ENCODE assay signal across 11 mouse cellular contexts in genomic region chr2:160942443-160942842, GRCm38 (mm10). TPM values are rescaled to one million over a fixed set of nuclear protein-coding genes. Genes with fewer than 3 reads are reported as not detected.
A peak's percentile ranks its signal among the peaks of the same experiment; 100 is the strongest.
DNase-seq lines count a peak whose midpoint lies in the region; ATAC-seq lines count a peak whose summit lies in the region.
"Had no signal": no experiment of that assay in that cellular context is flagged by ENCODE, and none has a peak within 500 bp of the region (broad histone marks: within the 10 kb centered on the region; RNA-seq: fewer than 3 reads in every experiment).

No protein-coding gene starts in this region.

- H3K27ac ChIP-seq in hindbrain, embryonic 15.5 days (replicated peaks), result no peak overlapping the region
- no peak overlapping the region for H3K27ac ChIP-seq in hindbrain, embryonic 14.5 days
- no peak overlapping the region for H3K27ac ChIP-seq in lung, embryonic 15.5 days

- WGBS in hindbrain, embryonic 15.5 days, result 66% methylated on average over 3 of the region's 3 CpGs
- 70% methylated on average over 3 of the region's 3 CpGs for WGBS in hindbrain, embryonic 14.5 days
- 57% methylated on average over 3 of the region's 3 CpGs for WGBS in lung, embryonic 15.5 days

- DNase-seq in hindbrain, embryonic 14.5 days (ENCODE audit: low spot score), result no peak
- DNase-seq in lung, postnatal 14 days, result no peak
- DNase-seq in R1 (ENCODE audit: low read depth, low spot score), result peak; percentile 25
- no peak for DNase-seq in urinary bladder, postnatal 10 days (ENCODE audit: low spot score)
- no peak for DNase-seq in right cerebral cortex, postnatal 4 days
- DNase-seq: heart, postnatal 14 days; thymus, postnatal 25 days had no signal

- H3K9me3 ChIP-seq in hindbrain, embryonic 15.5 days, result no peaks in the 10 kb centered on the region
- H3K9me3 ChIP-seq in hindbrain, embryonic 14.5 days (ENCODE audit: control insufficient read depth, low read length), result no peaks in the 10 kb centered on the region
- no peaks in the 10 kb centered on the region for H3K9me3 ChIP-seq in lung, embryonic 15.5 days

- ATAC-seq in hindbrain, embryonic 15.5 days (ENCODE audit: low FRiP score, low read depth), result peak; percentile 8; the same call in 1 of the 2 replicates
- no peak for ATAC-seq in hindbrain, embryonic 14.5 days (ENCODE audit: low FRiP score)
- ATAC-seq in lung, embryonic 15.5 days (ENCODE audit: borderline replicate concordance, extremely low read depth, low FRiP score, low TSS enrichment), result peak; percentile 20; the same call in 1 of the 2 replicates
- ATAC-seq in megakaryocyte progenitor cell, adult 5-6 weeks (replicated peaks; ENCODE audit: poor library complexity), result 0 out of 2 replicates have a peak, but pooled peaks have one; percentile 15
- ATAC-seq: activated CD4-positive, CD25-positive, alpha-beta regulatory T cell, adult 4 months had no signal

- H3K4me1 ChIP-seq in hindbrain, embryonic 15.5 days (replicated peaks), result no peaks in the 10 kb centered on the region
- H3K4me1 ChIP-seq in hindbrain, embryonic 14.5 days (replicated peaks; ENCODE audit: control insufficient read depth, insufficient read depth, low read length), result no peaks in the 10 kb centered on the region
- no peaks in the 10 kb centered on the region; the same call in 1 of the 2 replicates for H3K4me1 ChIP-seq in lung, embryonic 15.5 days

- no peaks in the 10 kb centered on the region for H3K27me3 ChIP-seq in hindbrain, embryonic 15.5 days
- no peaks in the 10 kb centered on the region for H3K27me3 ChIP-seq in hindbrain, embryonic 14.5 days (ENCODE audit: control insufficient read depth, insufficient read depth, low read length)
- no peaks in the 10 kb centered on the region for H3K27me3 ChIP-seq in lung, embryonic 15.5 days

- H3K4me3 ChIP-seq in hindbrain, embryonic 15.5 days, result no peak overlapping the region
- no peak overlapping the region for H3K4me3 ChIP-seq in hindbrain, embryonic 14.5 days (replicated peaks; ENCODE audit: low read length)
- H3K4me3 ChIP-seq in lung, embryonic 15.5 days, result no peak overlapping the region

- H3K4me2 ChIP-seq in hindbrain, embryonic 15.5 days, result no peak overlapping the region
- H3K4me2 ChIP-seq in hindbrain, embryonic 14.5 days (replicated peaks), result no peak overlapping the region
- H3K4me2 ChIP-seq in lung, embryonic 15.5 days, result no peak overlapping the region

- H3K36me3 ChIP-seq in hindbrain, embryonic 15.5 days, result peaks cover 4% of the 10 kb centered on the region; the same call in 1 of the 2 replicates
- peaks cover 11% of the 10 kb centered on the region for H3K36me3 ChIP-seq in hindbrain, embryonic 14.5 days (replicated peaks; ENCODE audit: control insufficient read depth, insufficient read depth)
- H3K36me3 ChIP-seq in lung, embryonic 15.5 days, result no peaks in the 10 kb centered on the region

- no peak overlapping the region for H3K9ac ChIP-seq in hindbrain, embryonic 15.5 days
- H3K9ac ChIP-seq in hindbrain, embryonic 14.5 days, result no peak overlapping the region
- no peak overlapping the region for H3K9ac ChIP-seq in lung, embryonic 15.5 days

RNA-seq across cellular contexts. Expression of gene Emilin3, which starts 30.3 kb away (rescaled TPM):
- 0.66 TPM in 2 replicates for polyA plus RNA-seq in hindbrain, embryonic 15.5 days (2015; fragmentation: Nextera tagmentation; extraction: Ambion mirVana)
- polyA plus RNA-seq in hindbrain, embryonic 14.5 days (2014; fragmentation: Nextera tagmentation; extraction: Ambion mirVana), result 0.52 and 0.55 TPM in 2 replicates
- polyA plus RNA-seq in lung, embryonic 15.5 days (2015; fragmentation: Nextera tagmentation; extraction: Ambion mirVana), result 11.7 and 15.5 TPM in 2 replicates
- not detected in 2 replicates for total RNA-seq in megakaryocyte progenitor cell, adult 5-6 weeks (2015)
- not detected in 2 replicates for total RNA-seq in megakaryocyte progenitor cell, adult 5-6 weeks (2017)
- polyA plus RNA-seq: activated CD4-positive, CD25-positive, alpha-beta regulatory T cell, adult 4 months had no signal
